Mouse (Mus musculus): Measurements from ENCODE around the gene Cyp2w1.

- no peak for TF ChIP-seq CTCF (IDR thresholded peaks at IDR 0.05; ENCODE audit: low read depth)
- TF ChIP-seq EP300 (optimal IDR thresholded peaks at IDR 0.05): no peak
These were observed 35.8 kb downstream of the Cyp2w1 start for GRCm38 (mm10) chr5:139388195-139388570.
